Mouse (Mus musculus) megakaryocyte progenitor cell, adult 5-6 weeks (primary cell): ENCODE results near the gene Vmn2r94. TPM values are rescaled to one million over a fixed set of nuclear protein-coding genes. Genes with fewer than 3 reads are reported as not detected.

Source experiments
- ATAC-seq: replicated peaks from 2 replicates; pipeline ENCODE4 v1.8.0; 2016; ENCODE audit warnings: mild to moderate bottlenecking, moderate TSS enrichment, inconsistent platforms; ENCODE audit not compliant: poor library complexity
- total RNA-seq, 2 experiments: library from RNA; stranded (forward) in 1 of 2; stranded (reverse) in 1 of 2; fragments of 157-497, 149-512 nt in 1 of 2; fragments of 200-1000 nt in 1 of 2; gene quantifications; 2 replicates each; pipeline versions ENCODE4 v1.2.3 to v1.2.4; 2015 to 2017

The Vmn2r94 gene
- total RNA-seq (2015) (not detected in 2 replicates), total RNA-seq (2017) (not detected in 2 replicates)

GRCm38 (mm10) chr17:18277656-18278055 lies at the start of gene Vmn2r94:
Gene Vmn2r94, minus strand, starts transcription at chr17:18277756.
- ATAC-seq, result no peak

GRCm38 (mm10) chr17:18323031-18323430 lies 45.5 kb upstream of the Vmn2r94 start:
- no peak for ATAC-seq

GRCm38 (mm10) chr17:18297799-18298198 lies 20.2 kb upstream of the Vmn2r94 start, which contains the start of gene Vmn2r93:
Gene Vmn2r93, plus strand, starts transcription at chr17:18298099.
- no peak for ATAC-seq

- ATAC-seq, result no peak
Measured at GRCm38 (mm10) chr17:18236931-18237330, 40.6 kb downstream of the Vmn2r94 start.

- ATAC-seq, result no peak
Measured at GRCm38 (mm10) chr17:18231996-18232395, 45.6 kb downstream of the Vmn2r94 start.

- ATAC-seq, result no peak
Measured at GRCm38 (mm10) chr17:18221300-18221699, 56.3 kb downstream of the Vmn2r94 start.

Other genes starting within 250 kb of the Vmn2r94 start
- not detected in 2 replicates for gene Vmn2r124, start 228.3 kb downstream of the Vmn2r94 start, total RNA-seq (2015)
- not detected in 2 replicates for gene Vmn2r124, start 228.3 kb downstream of the Vmn2r94 start, total RNA-seq (2017)
- not detected in 2 replicates for gene Vmn2r91, start 192.7 kb downstream of the Vmn2r94 start, total RNA-seq (2015)
- gene Vmn2r91, start 192.7 kb downstream of the Vmn2r94 start, total RNA-seq (2017), result not detected in 2 replicates
- gene Vmn2r92, start 125.9 kb downstream of the Vmn2r94 start, total RNA-seq (2015), result not detected in 2 replicates
- not detected in 2 replicates for gene Vmn2r92, start 125.9 kb downstream of the Vmn2r94 start, total RNA-seq (2017)
- not detected in 2 replicates for gene Vmn2r93, start 20.3 kb upstream of the Vmn2r94 start, total RNA-seq (2015)
- gene Vmn2r93, start 20.3 kb upstream of the Vmn2r94 start, total RNA-seq (2017), result not detected in 2 replicates
- not detected in 2 replicates for gene Vmn2r95, start 146.3 kb upstream of the Vmn2r94 start, total RNA-seq (2015)
- gene Vmn2r95, start 146.3 kb upstream of the Vmn2r94 start, total RNA-seq (2017), result not detected in 2 replicates